Mouse (Mus musculus) large intestine, adult 2 months (tissue): ENCODE results near the gene Gm21721. TPM values are rescaled to one million over a fixed set of nuclear protein-coding genes. Genes with fewer than 3 reads are reported as not detected.
"Not testable (repeated sequence)": the region's sequence is repeated elsewhere in the genome, so short reads cannot be mapped to it uniquely, and the experiment has no call there.

ENCODE experiments used
- DNase-seq: peaks from one replicate; pipeline ENCODE4 v3.0.0-alpha.2; 2012; ENCODE audit warnings: low read depth, low spot score
- WGBS: fragments of 180-500 bp; shearing (Covaris S2); methylation state at CpG from one replicate; pipeline ENCODE4 v1.1.7; 2018; 5-methylcytosine and 5-hydroxymethylcytosine counted together
- polyA plus RNA-seq: library from polyadenylated mRNA; depleted of rRNA; stranded (reverse); fragments of >200 nt; gene quantifications from 2 replicates; pipeline ENCODE4 v1.2.3, GENCODE M21; 2012; rRNA removed

The Gm21721 gene
- not detected in 2 replicates for polyA plus RNA-seq

GRCm38 (mm10) chrY:9202090-9202489, at the start of gene Gm21721:
Gene Gm21721, minus strand, starts transcription at chrY:9202190.
- not testable (repeated sequence) for DNase-seq
- 0% methylated on average over 1 of the region's 2 CpGs for whole genome bisulfite sequencing

Other genes starting within 250 kb of the Gm21721 start
- not detected in 2 replicates for gene Gm21292, start 68.3 kb downstream of the Gm21721 start, polyA plus RNA-seq
- not detected in 2 replicates for gene Gm21812, start 145.0 kb upstream of the Gm21721 start, polyA plus RNA-seq
- not detected in 2 replicates for gene Gm21874, start 214.0 kb upstream of the Gm21721 start, polyA plus RNA-seq